Mouse (Mus musculus): ENCODE results near the gene Gnptab. TPM values are rescaled to one million over a fixed set of nuclear protein-coding genes. Genes with fewer than 3 reads are reported as not detected.

Gene Gnptab
- polyA plus RNA-seq, 1 experiment from 2014 or later, result 9.7 TPM

GRCm38 (mm10) chr10:88412290-88412995, 33.5 kb downstream of the Gnptab start:
- no peak overlapping the region for H3K9ac ChIP-seq (ENCODE audit: low read depth, low read length)
- no peak overlapping the region for H3K4me3 ChIP-seq (ENCODE audit: low read depth, low read length)
- H3K9me3 ChIP-seq (ENCODE audit: control insufficient read depth, low read length), result no peaks in the 10 kb centered on the region
- DNase-seq (ENCODE audit: low spot score) (no peak), ATAC-seq (ENCODE audit: low FRiP score) (no peak)
- H3K4me1 ChIP-seq (replicated peaks; ENCODE audit: control insufficient read depth, insufficient read depth, low read length), result no peaks in the 10 kb centered on the region
- no peak overlapping the region for H3K27ac ChIP-seq (ENCODE audit: low read depth, low read length)
- 85% methylated on average over 17 of the region's 17 CpGs for WGBS
- no peaks in the 10 kb centered on the region for H3K27me3 ChIP-seq (ENCODE audit: control insufficient read depth, insufficient read depth, low read length)
- no peak overlapping the region for H3K4me2 ChIP-seq (replicated peaks; ENCODE audit: low read depth, low read length)
- no peaks in the 10 kb centered on the region for H3K36me3 ChIP-seq (ENCODE audit: control insufficient read depth, insufficient read depth, low read length)

- H3K36me3 ChIP-seq (ENCODE audit: control insufficient read depth, insufficient read depth, low read length), result 0 out of 2 replicates have a peak, but pooled peaks cover 2% of the 10 kb centered on the region
- ATAC-seq (ENCODE audit: low FRiP score) (no peak), DNase-seq (ENCODE audit: low spot score) (no peak)
- H3K9ac ChIP-seq (ENCODE audit: low read depth, low read length), result no peak overlapping the region
- no peaks in the 10 kb centered on the region for H3K9me3 ChIP-seq (ENCODE audit: control insufficient read depth, low read length)
- no peak overlapping the region for H3K27ac ChIP-seq (ENCODE audit: low read depth, low read length)
- no peak overlapping the region for H3K4me2 ChIP-seq (replicated peaks; ENCODE audit: low read depth, low read length)
- H3K4me3 ChIP-seq (ENCODE audit: low read depth, low read length), result no peak overlapping the region
- H3K27me3 ChIP-seq (ENCODE audit: control insufficient read depth, insufficient read depth, low read length), result no peaks in the 10 kb centered on the region
- WGBS, result 91% methylated on average over 5 of the region's 5 CpGs
- H3K4me1 ChIP-seq (replicated peaks; ENCODE audit: control insufficient read depth, insufficient read depth, low read length), result no peaks in the 10 kb centered on the region
These were observed 38.8 kb downstream of the Gnptab start for GRCm38 (mm10) chr10:88417686-88418085.

- Histone ChIP-seq H3K4me3 (ENCODE audit: low read depth, low read length) (no peak overlapping the region), H3K4me1 (replicated peaks; ENCODE audit: control insufficient read depth, insufficient read depth, low read length) (no peaks in the 10 kb centered on the region), H3K4me2 (replicated peaks; ENCODE audit: low read depth, low read length) (no peak overlapping the region), H3K9me3 (ENCODE audit: control insufficient read depth, low read length) (no peaks in the 10 kb centered on the region), H3K27ac (ENCODE audit: low read depth, low read length) (no peak overlapping the region), H3K36me3 (ENCODE audit: control insufficient read depth, insufficient read depth, low read length) (0 out of 2 replicates have a peak, but pooled peaks cover 2% of the 10 kb centered on the region), H3K9ac (ENCODE audit: low read depth, low read length) (no peak overlapping the region), H3K27me3 (ENCODE audit: control insufficient read depth, insufficient read depth, low read length) (no peaks in the 10 kb centered on the region)
- DNase-seq (ENCODE audit: low spot score) (no peak), ATAC-seq (ENCODE audit: low FRiP score) (no peak)
- 78% methylated on average over 11 of the region's 11 CpGs for WGBS
These were observed 41.2 kb downstream of the Gnptab start for GRCm38 (mm10) chr10:88420141-88420541.

- H3K27ac ChIP-seq (ENCODE audit: low read depth, low read length), result no peak overlapping the region
- no peak for DNase-seq (ENCODE audit: low spot score)
- no peak overlapping the region for H3K9ac ChIP-seq (ENCODE audit: low read depth, low read length)
- no peaks in the 10 kb centered on the region for H3K9me3 ChIP-seq (ENCODE audit: control insufficient read depth, low read length)
- 0 out of 2 replicates have a peak, but pooled peaks cover 2% of the 10 kb centered on the region for H3K36me3 ChIP-seq (ENCODE audit: control insufficient read depth, insufficient read depth, low read length)
- WGBS, result 92% methylated on average over 19 of the region's 19 CpGs
- ATAC-seq (ENCODE audit: low FRiP score), result no peak
- H3K4me1 ChIP-seq (replicated peaks; ENCODE audit: control insufficient read depth, insufficient read depth, low read length), result no peaks in the 10 kb centered on the region
- no peak overlapping the region for H3K4me2 ChIP-seq (replicated peaks; ENCODE audit: low read depth, low read length)
- H3K27me3 ChIP-seq (ENCODE audit: control insufficient read depth, insufficient read depth, low read length), result no peaks in the 10 kb centered on the region
- no peak overlapping the region for H3K4me3 ChIP-seq (ENCODE audit: low read depth, low read length)
These were observed 41.9 kb downstream of the Gnptab start for GRCm38 (mm10) chr10:88420655-88421435.

- Histone ChIP-seq H3K27me3 (ENCODE audit: control insufficient read depth, insufficient read depth, low read length) (no peaks in the 10 kb centered on the region), H3K36me3 (ENCODE audit: control insufficient read depth, insufficient read depth, low read length) (no peaks in the 10 kb centered on the region), H3K9me3 (ENCODE audit: control insufficient read depth, low read length) (no peaks in the 10 kb centered on the region), H3K4me1 (replicated peaks; ENCODE audit: control insufficient read depth, insufficient read depth, low read length) (no peaks in the 10 kb centered on the region), H3K9ac (ENCODE audit: low read depth, low read length) (no peak overlapping the region), H3K4me2 (replicated peaks; ENCODE audit: low read depth, low read length) (no peak overlapping the region), H3K27ac (ENCODE audit: low read depth, low read length) (no peak overlapping the region), H3K4me3 (ENCODE audit: low read depth, low read length) (no peak overlapping the region)
- peak; percentile 74 for DNase-seq (ENCODE audit: low spot score)
- ATAC-seq (ENCODE audit: low FRiP score), result peak; percentile 81; the same call in 1 of the 2 replicates
- WGBS, result 90% methylated on average over 2 of the region's 2 CpGs
These were observed 47.4 kb downstream of the Gnptab start for GRCm38 (mm10) chr10:88426158-88426816.

GRCm38 (mm10) chr10:88426896-88427295, 48.0 kb downstream of the Gnptab start:
- H3K9me3 ChIP-seq (ENCODE audit: control insufficient read depth, low read length), result no peaks in the 10 kb centered on the region
- DNase-seq (ENCODE audit: low spot score), result no peak
- 76% methylated on average over 5 of the region's 5 CpGs for WGBS
- H3K4me1 ChIP-seq (replicated peaks; ENCODE audit: control insufficient read depth, insufficient read depth, low read length), result no peaks in the 10 kb centered on the region
- H3K36me3 ChIP-seq (ENCODE audit: control insufficient read depth, insufficient read depth, low read length), result no peaks in the 10 kb centered on the region
- H3K27me3 ChIP-seq (ENCODE audit: control insufficient read depth, insufficient read depth, low read length), result no peaks in the 10 kb centered on the region
- no peak overlapping the region for H3K4me2 ChIP-seq (replicated peaks; ENCODE audit: low read depth, low read length)
- H3K4me3 ChIP-seq (ENCODE audit: low read depth, low read length), result no peak overlapping the region
- H3K27ac ChIP-seq (ENCODE audit: low read depth, low read length), result no peak overlapping the region
- ATAC-seq (ENCODE audit: low FRiP score), result peak; percentile 54; the same call in 1 of the 2 replicates
- no peak overlapping the region for H3K9ac ChIP-seq (ENCODE audit: low read depth, low read length)

- no peak overlapping the region for H3K4me3 ChIP-seq (ENCODE audit: low read depth, low read length)
- no peaks in the 10 kb centered on the region for H3K9me3 ChIP-seq (ENCODE audit: control insufficient read depth, low read length)
- H3K36me3 ChIP-seq (ENCODE audit: control insufficient read depth, insufficient read depth, low read length), result no peaks in the 10 kb centered on the region
- no peak overlapping the region for H3K27ac ChIP-seq (ENCODE audit: low read depth, low read length)
- no peak overlapping the region for H3K4me2 ChIP-seq (replicated peaks; ENCODE audit: low read depth, low read length)
- no peaks in the 10 kb centered on the region for H3K4me1 ChIP-seq (replicated peaks; ENCODE audit: control insufficient read depth, insufficient read depth, low read length)
- WGBS, result 91% methylated on average over 6 of the region's 6 CpGs
- DNase-seq (ENCODE audit: low spot score) (no peak), ATAC-seq (ENCODE audit: low FRiP score) (no peak)
- H3K27me3 ChIP-seq (ENCODE audit: control insufficient read depth, insufficient read depth, low read length), result no peaks in the 10 kb centered on the region
- H3K9ac ChIP-seq (ENCODE audit: low read depth, low read length), result no peak overlapping the region
These were observed 49.1 kb downstream of the Gnptab start for GRCm38 (mm10) chr10:88427998-88428397.

- no peaks in the 10 kb centered on the region for H3K9me3 ChIP-seq (ENCODE audit: control insufficient read depth, low read length)
- no peaks in the 10 kb centered on the region for H3K27me3 ChIP-seq (ENCODE audit: control insufficient read depth, insufficient read depth, low read length)
- no peak overlapping the region for H3K4me2 ChIP-seq (replicated peaks; ENCODE audit: low read depth, low read length)
- no peak overlapping the region for H3K4me3 ChIP-seq (ENCODE audit: low read depth, low read length)
- DNase-seq (ENCODE audit: low spot score) (no peak), ATAC-seq (ENCODE audit: low FRiP score) (no peak)
- H3K27ac ChIP-seq (ENCODE audit: low read depth, low read length), result no peak overlapping the region
- H3K36me3 ChIP-seq (ENCODE audit: control insufficient read depth, insufficient read depth, low read length), result no peaks in the 10 kb centered on the region
- no peaks in the 10 kb centered on the region for H3K4me1 ChIP-seq (replicated peaks; ENCODE audit: control insufficient read depth, insufficient read depth, low read length)
- H3K9ac ChIP-seq (ENCODE audit: low read depth, low read length), result no peak overlapping the region
- WGBS, result 89% methylated on average over 6 of the region's 6 CpGs
These were observed 62.3 kb downstream of the Gnptab start for GRCm38 (mm10) chr10:88441224-88441623.
